Mouse (Mus musculus) ES-Bruce4 (cell line): ENCODE results near the gene Pcbp2. TPM values are rescaled to one million over a fixed set of nuclear protein-coding genes. Genes with fewer than 3 reads are reported as not detected.

Experiments used
- H3K27ac ChIP-seq: 2 replicates; pipeline ENCODE4 v1.5.1; 2012; ENCODE audit warnings: low read length, inconsistent platforms; ENCODE audit not compliant: insufficient read depth
- H3K27me3 ChIP-seq: 2 replicates; pipeline ENCODE4 v1.6.1; 2012; ENCODE audit warnings: mild to moderate bottlenecking, low read length, inconsistent platforms; ENCODE audit not compliant: control insufficient read depth, poor library complexity, insufficient read depth, severe bottlenecking
- H3K36me3 ChIP-seq: 2 replicates; pipeline ENCODE4 v1.6.1; 2012; ENCODE audit warnings: inconsistent platforms, mild to moderate bottlenecking, low read length, moderate library complexity; ENCODE audit not compliant: control insufficient read depth, poor library complexity, insufficient read depth, severe bottlenecking
- H3K4me1 ChIP-seq: one replicate; pipeline ENCODE4 v1.8.1; 2011; ENCODE audit warnings: low read length; ENCODE audit not compliant: control insufficient read depth, insufficient read depth
- H3K4me3 ChIP-seq: 2 replicates; pipeline ENCODE4 v1.5.1; 2011; ENCODE audit warnings: low read depth, mild to moderate bottlenecking, low read length
- H3K9ac ChIP-seq: 2 replicates; pipeline ENCODE4 v1.6.1; 2012; ENCODE audit warnings: low read depth, mild to moderate bottlenecking, inconsistent platforms; ENCODE audit not compliant: poor library complexity, severe bottlenecking
- H3K9me3 ChIP-seq: replicated peaks from 2 replicates; pipeline ENCODE4 v1.6.1; 2012; ENCODE audit warnings: mild to moderate bottlenecking, low read length, inconsistent platforms; ENCODE audit not compliant: control insufficient read depth, poor library complexity, insufficient read depth, severe bottlenecking
- CTCF ChIP-seq: IDR thresholded peaks from one replicate; pipeline ENCODE4 v1.8.1; 2011; ENCODE audit warnings: low read depth, low read length
- EP300 ChIP-seq: IDR thresholded peaks from 2 replicates; pipeline ENCODE4 v1.6.1; 2011; ENCODE audit warnings: low read depth, low read length; ENCODE audit not compliant: insufficient read depth
- POLR2A ChIP-seq: IDR thresholded peaks from one replicate; pipeline ENCODE4 v1.8.1; 2011; ENCODE audit warnings: low read length; ENCODE audit not compliant: insufficient read depth
- polyA plus RNA-seq: library from polyadenylated mRNA; stranded (reverse); fragments of >200 nt; gene quantifications from 2 replicates; pipeline ENCODE4 v1.2.4, GENCODE M21; 2011; ENCODE audit warnings: low read depth; ENCODE audit not compliant: missing spikeins, insufficient read depth, insufficient read length

The Pcbp2 gene
- polyA plus RNA-seq, 1 experiment = 1,129 TPM

DNA sequence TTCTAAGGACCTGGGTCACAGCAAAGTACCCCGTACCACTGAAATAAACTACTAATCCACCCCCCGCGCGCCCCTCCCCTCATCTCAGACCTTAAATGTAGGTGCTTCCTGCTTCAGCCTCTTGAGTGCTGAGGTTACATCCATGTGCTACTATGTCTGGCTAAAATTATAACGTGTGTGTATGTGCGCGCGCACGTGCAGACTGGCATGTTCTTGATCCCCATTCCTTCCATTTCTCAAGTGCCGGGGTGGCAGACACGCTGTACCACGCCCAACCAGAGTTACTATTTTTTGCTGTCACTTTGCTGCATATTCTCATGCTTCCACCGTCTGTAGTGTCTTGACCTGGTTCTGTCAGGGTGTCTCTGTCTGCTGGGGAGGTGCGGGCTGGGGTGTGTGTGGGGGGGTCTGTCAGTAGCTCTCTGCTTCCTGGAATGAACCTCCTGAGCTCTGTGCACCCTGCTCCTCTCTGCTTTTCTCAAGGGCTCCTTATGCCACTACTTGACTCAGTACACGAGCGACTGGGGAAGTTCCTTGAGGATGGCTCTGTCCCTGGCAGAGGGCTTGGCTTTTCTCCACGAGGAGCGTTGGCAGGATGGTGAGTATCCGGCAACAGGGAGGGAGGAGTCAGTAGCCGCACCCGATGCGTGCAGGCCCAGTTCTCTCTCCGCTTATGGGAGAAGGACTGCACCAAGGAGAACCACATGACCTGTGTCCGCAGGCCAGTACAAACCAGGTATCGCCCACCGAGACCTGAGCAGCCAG lies 18.5 kb upstream of the Pcbp2 start:
- Histone ChIP-seq H3K4me3 (peak overlapping the region; percentile 64), H3K9ac (peak overlapping the region; percentile 19), H3K27ac (no peak overlapping the region), H3K36me3 (no peaks in the 10 kb centered on the region), H3K27me3 (no peaks in the 10 kb centered on the region), H3K9me3 (no peaks in the 10 kb centered on the region), H3K4me1 (no peaks in the 10 kb centered on the region)
- peak; percentile 21 for TF ChIP-seq POLR2A
- 0 out of 2 replicates have a peak, but pooled peaks have one; percentile 30 for TF ChIP-seq EP300
- no peak for TF ChIP-seq CTCF

DNA sequence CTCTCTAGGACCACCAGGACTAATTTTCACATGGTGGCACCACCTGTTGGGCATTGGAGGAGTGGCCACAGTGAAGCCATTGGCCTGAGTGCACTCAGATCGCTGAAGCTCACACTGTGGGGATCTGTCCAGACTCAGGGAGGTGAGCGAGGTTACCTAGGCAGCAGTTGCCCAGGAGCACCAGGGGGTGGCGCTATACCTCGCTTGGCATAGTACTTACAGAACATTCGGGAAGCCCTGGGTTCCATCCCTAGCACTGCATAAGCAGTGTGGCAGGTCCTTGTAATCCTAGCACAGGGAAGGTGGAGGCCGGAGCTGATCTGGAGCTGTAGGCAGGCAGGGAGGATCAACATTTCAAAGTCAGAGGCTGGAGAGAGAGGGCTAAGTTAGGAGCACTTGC lies 14.3 kb upstream of the Pcbp2 start:
- H3K9ac ChIP-seq = no peak overlapping the region
- no peaks in the 10 kb centered on the region for H3K9me3 ChIP-seq
- H3K4me3 ChIP-seq = no peak overlapping the region
- no peak overlapping the region for H3K27ac ChIP-seq
- no peaks in the 10 kb centered on the region for H3K27me3 ChIP-seq
- H3K36me3 ChIP-seq = no peaks in the 10 kb centered on the region
- H3K4me1 ChIP-seq = peaks cover 1% of the 10 kb centered on the region
- no peak for TF ChIP-seq POLR2A
- peak; percentile 98 for TF ChIP-seq CTCF

DNA sequence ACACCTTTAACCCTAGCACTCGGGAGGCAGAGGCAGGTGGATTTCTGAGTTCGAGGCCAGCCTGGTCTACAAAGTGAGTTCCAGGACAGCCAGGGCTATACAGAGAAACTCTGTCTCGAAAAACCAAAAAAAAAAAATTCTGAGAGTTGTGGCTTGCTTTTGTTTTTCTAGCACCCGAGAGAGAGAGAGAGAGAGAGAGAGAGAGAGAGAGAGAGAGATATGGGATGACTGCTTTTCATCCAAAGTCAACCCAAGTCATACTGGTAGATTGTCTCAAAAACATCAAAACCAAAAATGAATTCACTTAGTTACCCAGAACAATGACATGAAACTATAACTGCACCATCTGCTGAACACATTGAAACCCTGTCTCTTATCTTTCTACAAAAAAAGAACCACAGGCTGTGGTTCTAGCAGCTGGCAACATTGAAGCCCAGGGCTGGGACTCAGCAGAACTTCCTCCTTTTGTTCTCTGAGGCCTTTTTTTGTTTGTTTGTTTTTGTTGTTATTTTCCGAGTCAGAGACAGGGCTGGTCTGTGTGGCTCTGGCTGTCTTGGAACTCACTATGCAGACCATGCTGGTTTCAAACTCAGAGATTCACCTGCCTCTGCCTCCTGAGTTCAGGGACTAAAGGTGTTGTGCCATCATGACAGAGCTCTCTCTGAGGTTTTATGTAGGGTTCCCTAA lies 12.1 kb upstream of the Pcbp2 start:
- Histone ChIP-seq H3K27me3 (no peaks in the 10 kb centered on the region), H3K9ac (peak overlapping the region; percentile 81; the same call in 1 of the 2 replicates), H3K4me3 (no peak overlapping the region), H3K4me1 (peaks cover 4% of the 10 kb centered on the region), H3K9me3 (no peaks in the 10 kb centered on the region), H3K36me3 (peaks cover 5% of the 10 kb centered on the region; the same call in 1 of the 2 replicates), H3K27ac (peak overlapping the region; percentile 67; the same call in 1 of the 2 replicates)
- TF ChIP-seq EP300 = no peak
- no peak for TF ChIP-seq POLR2A
- no peak for TF ChIP-seq CTCF

DNA sequence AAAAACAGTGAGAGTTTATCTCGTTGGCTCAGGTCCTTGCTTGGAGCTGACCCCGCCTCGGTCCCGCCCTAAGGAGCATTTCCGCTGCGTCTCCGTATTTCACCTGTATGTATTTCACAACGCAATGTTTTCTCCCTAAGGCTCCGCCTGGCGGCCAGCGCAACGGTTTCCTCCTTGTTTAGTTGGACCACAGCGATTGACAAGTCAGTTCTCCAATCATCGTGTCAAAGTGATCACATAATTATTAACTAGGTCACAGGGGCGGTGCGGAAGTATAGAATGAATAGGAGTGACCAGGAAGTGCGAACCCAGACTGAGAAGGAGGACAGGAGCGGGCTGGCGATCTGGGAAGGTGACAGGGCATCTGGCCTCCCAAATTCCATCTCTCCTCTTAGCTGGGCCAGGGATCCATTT lies 11.4 kb upstream of the Pcbp2 start, which contains the start of gene Prr13:
TSS of gene Prr13 (plus strand) at position 125 of the 414 bp plus-strand sequence.
- Histone ChIP-seq H3K4me1 (peaks cover 4% of the 10 kb centered on the region), H3K9me3 (no peaks in the 10 kb centered on the region), H3K36me3 (peaks cover 7% of the 10 kb centered on the region; the same call in 1 of the 2 replicates), H3K27ac (peak within 1 kb of the TSS; percentile 78), H3K4me3 (peak within 1 kb of the TSS; percentile 89), H3K27me3 (no peaks in the 10 kb centered on the region), H3K9ac (peak within 1 kb of the TSS; percentile 81)
- peak; percentile 59 for TF ChIP-seq POLR2A
- peak; percentile 19 for TF ChIP-seq CTCF
- TF ChIP-seq EP300 = 0 out of 2 replicates have a peak, but pooled peaks have one; percentile 29

DNA sequence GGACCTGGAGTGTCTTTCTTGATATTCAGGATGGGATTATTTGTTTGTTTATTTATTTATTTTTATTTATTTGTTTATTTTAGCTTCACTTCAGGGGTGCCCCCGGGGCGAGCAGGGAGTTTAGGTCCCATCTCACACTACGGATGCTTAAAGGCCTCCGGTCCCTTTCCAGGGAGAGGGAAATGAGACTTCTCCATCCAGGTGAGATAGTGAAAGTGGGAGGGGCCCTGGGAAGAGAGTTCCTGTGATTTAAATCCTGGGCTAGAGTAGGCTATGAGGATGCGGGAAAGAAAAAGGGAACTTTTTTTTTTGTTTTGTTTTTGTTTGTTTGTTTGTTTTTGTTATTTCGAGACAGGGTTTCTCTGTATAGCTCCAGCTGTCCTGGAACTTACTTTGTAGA lies 11.0 kb upstream of the Pcbp2 start:
- TF ChIP-seq EP300 (no peak), CTCF (no peak), POLR2A (no peak)
- H3K4me3 ChIP-seq = peak overlapping the region; percentile 89
- H3K27ac ChIP-seq = peak overlapping the region; percentile 78
- H3K9ac ChIP-seq = peak overlapping the region; percentile 81
- peaks cover 4% of the 10 kb centered on the region for H3K4me1 ChIP-seq
- no peaks in the 10 kb centered on the region for H3K27me3 ChIP-seq
- peaks cover 7% of the 10 kb centered on the region for H3K36me3 ChIP-seq
- H3K9me3 ChIP-seq = no peaks in the 10 kb centered on the region

DNA sequence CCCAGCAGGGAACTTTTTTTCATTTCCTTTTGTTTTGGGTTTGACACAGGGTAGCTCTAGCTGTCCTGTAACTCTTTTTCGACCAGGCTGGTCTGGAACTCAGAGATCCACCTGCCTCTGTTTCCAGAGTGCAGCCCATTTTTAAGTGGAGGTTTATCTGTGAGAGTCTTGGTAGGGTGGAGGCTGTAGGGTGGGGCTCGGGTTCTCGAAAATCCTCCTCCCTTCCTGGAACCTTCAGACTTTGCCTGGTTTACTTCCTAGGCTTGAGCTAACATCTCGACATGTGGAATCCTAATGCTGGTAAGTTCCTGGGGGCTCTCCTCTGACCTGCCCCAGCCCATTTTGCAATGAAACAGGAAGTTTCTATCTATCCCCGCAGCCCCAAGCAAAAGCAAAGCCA lies 10.5 kb upstream of the Pcbp2 start:
- peaks cover 7% of the 10 kb centered on the region for H3K36me3 ChIP-seq
- H3K4me1 ChIP-seq = peaks cover 4% of the 10 kb centered on the region
- H3K4me3 ChIP-seq = peak overlapping the region; percentile 58
- H3K9ac ChIP-seq = peak overlapping the region; percentile 81
- TF ChIP-seq POLR2A = no peak
- TF ChIP-seq EP300 = no peak
- no peak for TF ChIP-seq CTCF
- no peaks in the 10 kb centered on the region for H3K9me3 ChIP-seq
- H3K27me3 ChIP-seq = no peaks in the 10 kb centered on the region
- H3K27ac ChIP-seq = peak overlapping the region; percentile 78
